Mouse (Mus musculus) limb, embryonic 11.5 days (tissue): ENCODE results near the gene Trarg1. TPM values are rescaled to one million over a fixed set of nuclear protein-coding genes. Genes with fewer than 3 reads are reported as not detected.
A peak's percentile ranks its signal among the peaks of the same experiment; 100 is the strongest.

Source experiments
- ATAC-seq: fragments of 200-750 bp; cut with Nextera tagmentation; 2 replicates; pipeline ENCODE4 v1.8.0; 2017; ENCODE audit warnings: low read depth; ENCODE audit not compliant: insufficient number of reproducible peaks, low FRiP score, low TSS enrichment
- DNase-seq: peaks from one replicate; pipeline ENCODE4 v3.0.0-alpha.2; 2015; ENCODE audit warnings: low spot score
- H3K27ac ChIP-seq: fragments of 300-500 bp; sonication (generic); replicated peaks from 2 replicates; pipeline ENCODE4 v1.5.1; 2014; ENCODE audit warnings: low read depth, mild to moderate bottlenecking, low read length
- H3K27me3 ChIP-seq: fragments of 300-500 bp; sonication (generic); 2 replicates; pipeline ENCODE4 v1.6.1; 2014; ENCODE audit warnings: mild to moderate bottlenecking, low read length, mixed read lengths; ENCODE audit not compliant: control insufficient read depth, insufficient read depth
- H3K36me3 ChIP-seq: fragments of 300-500 bp; sonication (generic); 2 replicates; pipeline ENCODE4 v1.6.1; 2014; ENCODE audit warnings: mild to moderate bottlenecking, low read length, moderate library complexity, mixed read lengths; ENCODE audit not compliant: control insufficient read depth, insufficient read depth
- H3K4me1 ChIP-seq: fragments of 300-500 bp; sonication (generic); 2 replicates; pipeline ENCODE4 v1.6.1; 2014; ENCODE audit warnings: low read length, mixed read lengths; ENCODE audit not compliant: control insufficient read depth, insufficient read depth
- H3K4me2 ChIP-seq: fragments of 300-500 bp; sonication (generic); 2 replicates; pipeline ENCODE4 v1.6.1; 2014; ENCODE audit warnings: low read depth, mild to moderate bottlenecking, moderate library complexity; ENCODE audit not compliant: severe bottlenecking
- H3K4me3 ChIP-seq: fragments of 300-500 bp; sonication (generic); 2 replicates; pipeline ENCODE4 v1.5.1; 2014; ENCODE audit warnings: low read depth, low read length
- H3K9ac ChIP-seq: fragments of 300-500 bp; sonication (generic); 2 replicates; pipeline ENCODE4 v1.6.1; 2014; ENCODE audit warnings: mild to moderate bottlenecking, low read length
- H3K9me3 ChIP-seq: fragments of 300-500 bp; sonication (generic); 2 replicates; pipeline ENCODE4 v1.6.1; 2016; ENCODE audit warnings: low read length; ENCODE audit not compliant: control insufficient read depth
- WGBS: fragments of 180-500 bp; shearing (Covaris S2); extraction: QIAGEN DNeasy Blood & Tissue Kit; methylation state at CpG from one replicate; pipeline ENCODE4 v1.1.7; 2014; 5-methylcytosine and 5-hydroxymethylcytosine counted together
- polyA plus RNA-seq: library from polyadenylated mRNA; unstranded; fragments of >200 nt; fragmentation: Nextera tagmentation; extraction: Ambion mirVana; gene quantifications from 2 replicates; pipeline ENCODE4 v1.2.1, GENCODE M21; 2014

Gene Trarg1
- polyA plus RNA-seq, 1 experiment from 2014 or later: 0.08 TPM

- DNase-seq: no peak
- Histone ChIP-seq H3K36me3 (no peaks in the 10 kb centered on the region), H3K4me2 (no peak overlapping the region), H3K27ac (no peak overlapping the region), H3K4me3 (no peak overlapping the region), H3K9me3 (no peaks in the 10 kb centered on the region), H3K9ac (no peak overlapping the region), H3K27me3 (no peaks in the 10 kb centered on the region), H3K4me1 (no peaks in the 10 kb centered on the region)
- 66% methylated on average over 6 of the region's 6 CpGs for WGBS
- no peak for ATAC-seq
Measured at GRCm38 (mm10) chr11:76695810-76696209, 16.2 kb downstream of the Trarg1 start.

- Histone ChIP-seq H3K9me3 (no peaks in the 10 kb centered on the region), H3K36me3 (no peaks in the 10 kb centered on the region), H3K27ac (no peak overlapping the region), H3K4me3 (no peak overlapping the region), H3K27me3 (no peaks in the 10 kb centered on the region), H3K4me1 (no peaks in the 10 kb centered on the region), H3K9ac (no peak overlapping the region), H3K4me2 (peak overlapping the region; percentile 12; the same call in 1 of the 2 replicates)
- DNase-seq (no peak), ATAC-seq (no peak)
- WGBS: 44% methylated on average over 8 of the region's 9 CpGs
Measured at GRCm38 (mm10) chr11:76699626-76700025, 20.0 kb downstream of the Trarg1 start.

GRCm38 (mm10) chr11:76707656-76708055, 28.0 kb downstream of the Trarg1 start:
- no peak for ATAC-seq
- 87% methylated on average over 3 of the region's 3 CpGs for WGBS
- Histone ChIP-seq H3K9me3 (no peaks in the 10 kb centered on the region), H3K4me1 (peaks cover 2% of the 10 kb centered on the region; the same call in 1 of the 2 replicates), H3K36me3 (no peaks in the 10 kb centered on the region), H3K9ac (no peak overlapping the region), H3K27ac (no peak overlapping the region), H3K4me2 (no peak overlapping the region), H3K4me3 (no peak overlapping the region), H3K27me3 (no peaks in the 10 kb centered on the region)
- no peak for DNase-seq

- H3K4me3 ChIP-seq: no peak overlapping the region
- ATAC-seq: no peak
- H3K36me3 ChIP-seq: no peaks in the 10 kb centered on the region
- no peak overlapping the region for H3K9ac ChIP-seq
- no peak overlapping the region for H3K27ac ChIP-seq
- peaks cover 2% of the 10 kb centered on the region; the same call in 1 of the 2 replicates for H3K4me1 ChIP-seq
- WGBS: 82% methylated on average over 1 of the region's 1 CpGs
- no peaks in the 10 kb centered on the region for H3K9me3 ChIP-seq
- no peak for DNase-seq
- no peak overlapping the region for H3K4me2 ChIP-seq
- H3K27me3 ChIP-seq: no peaks in the 10 kb centered on the region
Measured at GRCm38 (mm10) chr11:76708066-76708465, 28.5 kb downstream of the Trarg1 start.

GRCm38 (mm10) chr11:76708881-76709280, 29.3 kb downstream of the Trarg1 start:
- DNase-seq: no peak
- peaks cover 2% of the 10 kb centered on the region; the same call in 1 of the 2 replicates for H3K4me1 ChIP-seq
- no peak overlapping the region for H3K9ac ChIP-seq
- no peak for ATAC-seq
- WGBS: 32% methylated on average over 1 of the region's 1 CpGs
- H3K27ac ChIP-seq: no peak overlapping the region
- H3K36me3 ChIP-seq: no peaks in the 10 kb centered on the region
- H3K27me3 ChIP-seq: no peaks in the 10 kb centered on the region
- H3K9me3 ChIP-seq: no peaks in the 10 kb centered on the region
- no peak overlapping the region for H3K4me2 ChIP-seq
- no peak overlapping the region for H3K4me3 ChIP-seq

GRCm38 (mm10) chr11:76709625-76710452, 30.2 kb downstream of the Trarg1 start:
- Histone ChIP-seq H3K27me3 (no peaks in the 10 kb centered on the region), H3K9me3 (no peaks in the 10 kb centered on the region), H3K4me2 (no peak overlapping the region), H3K4me3 (no peak overlapping the region), H3K9ac (no peak overlapping the region), H3K27ac (no peak overlapping the region), H3K36me3 (no peaks in the 10 kb centered on the region), H3K4me1 (peaks cover 2% of the 10 kb centered on the region; the same call in 1 of the 2 replicates)
- DNase-seq (peak; percentile 39), ATAC-seq (no peak)
- WGBS: 38% methylated on average over 10 of the region's 17 CpGs

GRCm38 (mm10) chr11:76717000-76717399, 37.4 kb downstream of the Trarg1 start:
- no peaks in the 10 kb centered on the region for H3K36me3 ChIP-seq
- H3K27ac ChIP-seq: no peak overlapping the region
- ATAC-seq: no peak
- DNase-seq: no peak
- H3K27me3 ChIP-seq: no peaks in the 10 kb centered on the region
- no peak overlapping the region for H3K4me3 ChIP-seq
- no peaks in the 10 kb centered on the region for H3K9me3 ChIP-seq
- H3K4me2 ChIP-seq: no peak overlapping the region
- no peak overlapping the region for H3K9ac ChIP-seq
- H3K4me1 ChIP-seq: 0 out of 2 replicates have a peak, but pooled peaks cover 3% of the 10 kb centered on the region
- 77% methylated on average over 4 of the region's 4 CpGs for WGBS

GRCm38 (mm10) chr11:76723911-76724310, 44.3 kb downstream of the Trarg1 start:
- no peaks in the 10 kb centered on the region for H3K9me3 ChIP-seq
- peaks cover 7% of the 10 kb centered on the region; the same call in 1 of the 2 replicates for H3K36me3 ChIP-seq
- no peak overlapping the region for H3K27ac ChIP-seq
- no peak overlapping the region for H3K9ac ChIP-seq
- ATAC-seq (no peak), DNase-seq (no peak)
- no peaks in the 10 kb centered on the region for H3K27me3 ChIP-seq
- H3K4me1 ChIP-seq: 0 out of 2 replicates have a peak, but pooled peaks cover 3% of the 10 kb centered on the region
- WGBS: 84% methylated on average over 8 of the region's 8 CpGs
- H3K4me3 ChIP-seq: no peak overlapping the region
- no peak overlapping the region for H3K4me2 ChIP-seq
